In genomic region chr1:172026201-172026901, GRCm38 (mm10) we compare ENCODE assay signal across 7 mouse cellular contexts. TPM values are rescaled to one million over a fixed set of nuclear protein-coding genes. Genes with fewer than 3 reads are reported as not detected.
DNase-seq lines count a peak whose midpoint lies in the region; TF ChIP-seq lines count a peak whose summit lies in the region.

No protein-coding gene starts in this region.

- H3K79me2 ChIP-seq in liver, adult 2 months (ENCODE audit: control insufficient read depth, insufficient read depth, low read length): no peaks in the 10 kb centered on the region

- TF ChIP-seq POLR2A in liver, adult 2 months (IDR thresholded peaks at IDR 0.05; ENCODE audit: extremely low read depth, insufficient read depth, low read length): no peak

- H3K4me3 ChIP-seq in liver, adult 2 months (ENCODE audit: insufficient read depth, low read depth, low read length): peak overlapping the region; percentile 70

- H3K4me1 ChIP-seq in liver, adult 2 months (ENCODE audit: control insufficient read depth, insufficient read depth, low read length): no peaks in the 10 kb centered on the region

- peak; percentile 32 for DNase-seq in right cerebral cortex, postnatal 25 days
- DNase-seq in right cerebral cortex, adult 2 months (ENCODE audit: low spot score in 2 of 2): no peak
- peak; percentile 55 for DNase-seq in cerebellum, adult 11-12 months
- DNase-seq in forelimb bud, embryonic 11.5 days (ENCODE audit: low read depth, low spot score): peak; percentile 65
- DNase-seq in liver, adult 2 months (ENCODE audit: extremely low read depth, low read depth, low spot score): no peak
- peak; percentile 71 for DNase-seq in retina, embryonic 14.5 days (ENCODE audit: low spot score)
- DNase-seq in spleen, postnatal 14 days (ENCODE audit: low spot score in 2 of 2): no peak

- H3K27me3 ChIP-seq in liver, adult 2 months (ENCODE audit: control insufficient read depth, insufficient read depth, low read length): no peaks in the 10 kb centered on the region

- 16% methylated on average over 23 of the region's 23 CpGs for WGBS in liver, adult 2 months

- H3K27ac ChIP-seq in liver, adult 2 months (replicated peaks; ENCODE audit: insufficient read depth, low read depth, low read length): no peak overlapping the region

- H3K9ac ChIP-seq in liver, adult 2 months (ENCODE audit: low read depth, low read length): peak overlapping the region; percentile 61; the same call in 1 of the 2 replicates

- H3K36me3 ChIP-seq in liver, adult 2 months (ENCODE audit: control insufficient read depth, insufficient read depth, low read length): no peaks in the 10 kb centered on the region

- TF ChIP-seq CTCF in liver, adult 2 months (IDR thresholded peaks at IDR 0.05; ENCODE audit: low read depth, low read length): no peak

RNA-seq across cellular contexts. Expression of gene Vangl2, which starts 1.9 kb away (rescaled TPM):
- total RNA-seq in liver, adult 2 months (2014; rRNA removed): 0.20 and 0.28 TPM in 2 replicates
- 0.49 and 0.55 TPM in 2 replicates for polyA plus RNA-seq in liver, adult 2 months (2012; rRNA removed)

RNA-seq across cellular contexts. Expression of gene Nhlh1, which starts 31.0 kb away (rescaled TPM):
- total RNA-seq in liver, adult 2 months (2014; rRNA removed): not detected in 2 replicates
- not detected in 2 replicates for polyA plus RNA-seq in liver, adult 2 months (2012; rRNA removed)

RNA-seq across cellular contexts. Expression of gene Copa, which starts 56.0 kb away (rescaled TPM):
- total RNA-seq in liver, adult 2 months (2014; rRNA removed): 108 and 125 TPM in 2 replicates
- polyA plus RNA-seq in liver, adult 2 months (2012; rRNA removed): 25.7 and 31.7 TPM in 2 replicates

RNA-seq across cellular contexts. Expression of gene Ncstn, which starts 56.2 kb away (rescaled TPM):
- 28.9 and 38.8 TPM in 2 replicates for total RNA-seq in liver, adult 2 months (2014; rRNA removed)
- 35.7 and 50.1 TPM in 2 replicates for polyA plus RNA-seq in liver, adult 2 months (2012; rRNA removed)

Comparison
In these comparisons a context has a peak if more than half of its experiments do, and no peak if none do; other contexts are left out.
1. DNase-seq: peak in right cerebral cortex, postnatal 25 days (single experiment), cerebellum, adult 11-12 months (single experiment), forelimb bud, embryonic 11.5 days (single experiment) and retina, embryonic 14.5 days (single experiment); none in right cerebral cortex, adult 2 months (0 of 2), liver, adult 2 months (single experiment) and spleen, postnatal 14 days (0 of 2).